Mouse (Mus musculus) heart, adult 2 months (tissue): ENCODE measurements around the gene Zfp408.

ENCODE experiments used
- CTCF ChIP-seq: fragments of 200-600 bp; IDR thresholded peaks from 2 replicates; pipeline ENCODE4 v1.8.1; 2022; ENCODE audit warnings: antibody characterized with exemption, mild to moderate bottlenecking, moderate library complexity
- EP300 ChIP-seq: fragments of 200-500 bp; IDR thresholded peaks from 2 replicates; pipeline ENCODE4 v1.6.1; 2011; ENCODE audit warnings: low read depth, low read length, control low read depth; ENCODE audit not compliant: insufficient read depth
- POLR2A ChIP-seq: fragments of 200-500 bp; IDR thresholded peaks from 2 replicates; pipeline ENCODE4 v1.6.1; 2011; ENCODE audit warnings: mild to moderate bottlenecking, low read depth, low read length, control low read depth; ENCODE audit not compliant: insufficient read depth

GRCm38 (mm10) chr2:91636727-91637338 is 12.8 kb downstream of the Zfp408 start:
- TF ChIP-seq EP300 (no peak), CTCF (no peak), POLR2A (no peak)
